Mouse (Mus musculus) midbrain, embryonic 14.5 days (tissue): Measurements from ENCODE around the gene Sars2. TPM values are rescaled to one million over a fixed set of nuclear protein-coding genes. Genes with fewer than 3 reads are reported as not detected.

Experiments
- ATAC-seq: fragments of 200-750 bp; cut with Nextera tagmentation; 2 replicates; pipeline ENCODE4 v1.8.0; 2017; ENCODE audit warnings: moderate number of reproducible peaks, moderate library complexity; ENCODE audit not compliant: low FRiP score, low TSS enrichment
- DNase-seq: peaks from one replicate; pipeline ENCODE4 v3.0.0-alpha.2; 2015
- H3K27ac ChIP-seq: fragments of 300-500 bp; sonication (generic); replicated peaks from 2 replicates; pipeline ENCODE4 v1.5.1; 2014; ENCODE audit warnings: mild to moderate bottlenecking, low read depth, low read length, moderate library complexity
- H3K27me3 ChIP-seq: fragments of 300-500 bp; sonication (generic); 2 replicates; pipeline ENCODE4 v1.6.1; 2014; ENCODE audit warnings: low read length, control low read depth, mixed read lengths; ENCODE audit not compliant: control insufficient read depth, insufficient read depth
- H3K36me3 ChIP-seq: fragments of 300-500 bp; sonication (generic); 2 replicates; pipeline ENCODE4 v1.6.1; 2014; ENCODE audit warnings: low read length, control low read depth; ENCODE audit not compliant: control insufficient read depth, insufficient read depth
- H3K4me1 ChIP-seq: fragments of 300-500 bp; sonication (generic); 2 replicates; pipeline ENCODE4 v1.6.1; 2014; ENCODE audit warnings: mild to moderate bottlenecking, antibody characterized with exemption, low read length, control low read depth; ENCODE audit not compliant: control insufficient read depth, insufficient read depth
- H3K4me2 ChIP-seq: fragments of 300-500 bp; sonication (generic); 2 replicates; pipeline ENCODE4 v1.6.1; 2014; ENCODE audit warnings: mild to moderate bottlenecking, low read length, moderate library complexity
- H3K4me3 ChIP-seq: fragments of 300-500 bp; sonication (generic); replicated peaks from 2 replicates; pipeline ENCODE4 v1.5.1; 2014; ENCODE audit warnings: low read depth, low read length
- H3K9ac ChIP-seq: fragments of 300-500 bp; sonication (generic); replicated peaks from 2 replicates; pipeline ENCODE4 v1.6.1; 2014; ENCODE audit warnings: mild to moderate bottlenecking, low read length, moderate library complexity
- H3K9me3 ChIP-seq: fragments of 300-500 bp; sonication (generic); 2 replicates; pipeline ENCODE4 v1.6.1; 2016; ENCODE audit warnings: low read length, control low read depth, mixed read lengths; ENCODE audit not compliant: control insufficient read depth
- WGBS: fragments of 180-500 bp; shearing (Covaris S2); extraction: QIAGEN DNeasy Blood & Tissue Kit; methylation state at CpG from one replicate; pipeline ENCODE4 v1.1.7; 2014; 5-methylcytosine and 5-hydroxymethylcytosine counted together
- polyA plus RNA-seq: library from polyadenylated mRNA; unstranded; fragments of >200 nt; fragmentation: Nextera tagmentation; extraction: Ambion mirVana; gene quantifications from 2 replicates; pipeline ENCODE4 v1.2.1, GENCODE M21; 2014

Gene Sars2
- polyA plus RNA-seq, 1 experiment from 2014 or later = 16.8 TPM

DNA sequence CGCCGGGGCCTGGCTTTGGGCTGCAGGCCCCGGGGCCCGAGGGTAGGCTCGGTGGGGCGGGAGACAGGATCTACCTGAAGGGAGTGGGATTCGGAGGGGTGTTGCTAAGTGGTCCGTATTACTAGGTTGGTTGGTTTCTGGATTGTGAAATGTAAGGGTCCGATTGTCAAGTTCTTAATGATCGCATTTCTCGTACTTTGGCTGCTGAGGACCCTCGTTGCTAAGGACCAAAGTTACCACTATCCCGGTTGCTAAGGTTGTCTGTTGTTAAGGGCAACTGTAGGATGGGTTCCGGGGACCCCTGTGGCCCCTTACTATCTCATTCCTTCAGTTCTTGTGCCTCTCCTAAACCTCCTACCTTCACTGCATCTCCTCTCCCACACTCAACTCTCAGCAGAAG lies 25.1 kb downstream of the Sars2 start:
- H3K27ac ChIP-seq = no peak overlapping the region
- ATAC-seq = 0 out of 2 replicates have a peak, but pooled peaks have one; percentile 3
- H3K4me3 ChIP-seq = peak overlapping the region; percentile 72
- H3K36me3 ChIP-seq = peaks cover 4% of the 10 kb centered on the region
- WGBS = 4% methylated on average over 14 of the region's 14 CpGs
- peak overlapping the region; percentile 66 for H3K9ac ChIP-seq
- no peaks in the 10 kb centered on the region for H3K9me3 ChIP-seq
- no peaks in the 10 kb centered on the region for H3K27me3 ChIP-seq
- H3K4me1 ChIP-seq = peaks cover 16% of the 10 kb centered on the region
- H3K4me2 ChIP-seq = peak overlapping the region; percentile 75
- DNase-seq = peak; percentile 44

DNA sequence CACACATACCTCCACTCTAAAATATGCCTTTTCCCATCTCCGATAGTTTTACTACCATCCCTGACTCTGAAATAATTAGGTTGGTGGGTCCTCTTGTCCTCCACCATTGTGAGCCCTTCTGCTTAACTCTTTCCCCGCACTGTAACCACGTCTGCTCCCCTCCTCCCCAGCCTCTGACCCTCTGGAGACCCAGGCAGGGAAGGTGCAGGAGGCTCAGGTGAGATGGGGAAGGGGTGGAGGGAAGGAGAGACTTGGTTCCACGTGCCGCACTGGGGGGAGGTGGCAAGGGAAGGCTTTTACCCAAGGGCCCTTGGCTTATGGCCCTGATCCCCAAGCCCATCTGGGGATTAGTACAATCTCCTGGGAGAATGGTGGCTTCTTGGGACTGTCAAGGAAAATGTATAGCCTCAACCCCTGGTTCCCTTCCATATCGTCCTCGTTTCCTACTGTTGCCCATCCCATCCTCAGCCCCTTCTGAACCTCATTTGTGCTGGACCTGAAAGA lies 25.7 kb downstream of the Sars2 start, which contains the start of gene Nfkbib:
Nfkbib (minus strand) TSS at position 51 of the 504 bp plus-strand sequence.
- no peak for ATAC-seq
- H3K4me1 ChIP-seq = peaks cover 16% of the 10 kb centered on the region
- H3K4me2 ChIP-seq = peak within 1 kb of the TSS; percentile 75
- peak within 1 kb of the TSS; percentile 72 for H3K4me3 ChIP-seq
- WGBS = 60% methylated on average over 7 of the region's 7 CpGs
- peak within 1 kb of the TSS; percentile 66 for H3K9ac ChIP-seq
- H3K27me3 ChIP-seq = no peaks in the 10 kb centered on the region
- no peaks in the 10 kb centered on the region for H3K9me3 ChIP-seq
- peaks cover 8% of the 10 kb centered on the region; the same call in 1 of the 2 replicates for H3K36me3 ChIP-seq
- no peak for DNase-seq
- no peak within 1 kb of the TSS for H3K27ac ChIP-seq

GRCm38 (mm10) chr7:28769414-28769958 lies 27.7 kb downstream of the Sars2 start:
- Histone ChIP-seq H3K27ac (no peak overlapping the region), H3K36me3 (peaks cover 12% of the 10 kb centered on the region; the same call in 1 of the 2 replicates), H3K4me1 (peaks cover 16% of the 10 kb centered on the region), H3K9me3 (no peaks in the 10 kb centered on the region), H3K27me3 (no peaks in the 10 kb centered on the region), H3K9ac (no peak overlapping the region), H3K4me3 (no peak overlapping the region), H3K4me2 (no peak overlapping the region)
- DNase-seq = no peak
- 94% methylated on average over 9 of the region's 9 CpGs for WGBS
- ATAC-seq = no peak

DNA sequence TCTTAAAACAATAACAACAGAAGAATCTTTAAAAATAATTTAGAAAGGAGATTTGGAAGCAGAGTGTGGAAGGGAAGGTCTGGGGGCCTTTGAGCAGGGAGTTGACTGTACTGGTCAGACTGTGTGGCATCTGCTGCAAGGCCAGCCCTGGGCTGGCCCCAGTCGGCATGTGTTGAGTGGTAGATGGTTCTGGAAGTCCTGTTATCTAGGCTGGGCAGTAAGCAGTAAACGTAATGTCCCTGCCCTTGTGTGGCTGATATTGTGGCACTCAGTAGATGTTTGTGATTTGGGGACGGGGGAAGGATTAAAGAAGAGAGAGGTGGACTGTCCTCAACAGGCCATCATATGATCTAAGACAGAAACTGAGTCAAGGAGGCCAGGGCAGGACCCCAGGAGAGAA lies 28.5 kb downstream of the Sars2 start:
- H3K27me3 ChIP-seq = no peaks in the 10 kb centered on the region
- DNase-seq (no peak), ATAC-seq (no peak)
- no peaks in the 10 kb centered on the region for H3K9me3 ChIP-seq
- H3K4me1 ChIP-seq = peaks cover 14% of the 10 kb centered on the region
- H3K36me3 ChIP-seq = peaks cover 12% of the 10 kb centered on the region; the same call in 1 of the 2 replicates
- H3K9ac ChIP-seq = no peak overlapping the region
- whole genome bisulfite sequencing = 92% methylated on average over 3 of the region's 3 CpGs
- no peak overlapping the region for H3K27ac ChIP-seq
- H3K4me2 ChIP-seq = no peak overlapping the region
- no peak overlapping the region for H3K4me3 ChIP-seq

DNA sequence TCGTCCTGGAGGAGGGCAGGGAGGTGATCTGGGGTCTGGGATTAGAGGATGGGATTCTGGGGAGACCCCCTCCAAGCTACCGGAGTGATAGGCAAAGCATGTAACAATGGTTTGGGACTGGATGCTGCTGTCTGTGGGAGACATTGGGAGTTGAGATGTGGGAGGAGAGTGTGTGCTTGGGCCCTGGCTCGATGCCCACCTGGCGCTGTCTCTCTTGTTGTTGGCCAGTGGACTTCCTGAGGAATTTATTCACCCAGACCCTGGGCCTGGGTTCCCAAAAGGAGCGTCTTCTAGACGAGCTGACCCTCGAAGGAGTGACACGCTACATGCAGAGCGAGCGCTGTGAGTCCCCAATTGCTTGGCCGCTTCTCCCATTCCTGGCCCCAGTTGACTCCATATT lies 30.1 kb downstream of the Sars2 start:
- H3K9me3 ChIP-seq = no peaks in the 10 kb centered on the region
- WGBS = 92% methylated on average over 11 of the region's 11 CpGs

GRCm38 (mm10) chr7:28773163-28773562 lies 31.4 kb downstream of the Sars2 start:
- H3K27ac ChIP-seq = no peak overlapping the region
- no peak overlapping the region for H3K9ac ChIP-seq
- DNase-seq (no peak), ATAC-seq (no peak)
- peaks cover 25% of the 10 kb centered on the region; the same call in 1 of the 2 replicates for H3K36me3 ChIP-seq
- H3K4me1 ChIP-seq = no peaks in the 10 kb centered on the region
- H3K4me2 ChIP-seq = no peak overlapping the region
- no peaks in the 10 kb centered on the region for H3K9me3 ChIP-seq
- no peaks in the 10 kb centered on the region for H3K27me3 ChIP-seq
- 84% methylated on average over 3 of the region's 3 CpGs for WGBS
- no peak overlapping the region for H3K4me3 ChIP-seq

More for the DNA sequence above, 30.1 kb downstream of the Sars2 start:
- Histone ChIP-seq H3K4me1 (peaks cover 10% of the 10 kb centered on the region), H3K27ac (no peak overlapping the region), H3K27me3 (no peaks in the 10 kb centered on the region), H3K4me2 (no peak overlapping the region), H3K9ac (no peak overlapping the region), H3K4me3 (no peak overlapping the region), H3K36me3 (peaks cover 14% of the 10 kb centered on the region; the same call in 1 of the 2 replicates)
- DNase-seq (no peak), ATAC-seq (no peak)

DNA sequence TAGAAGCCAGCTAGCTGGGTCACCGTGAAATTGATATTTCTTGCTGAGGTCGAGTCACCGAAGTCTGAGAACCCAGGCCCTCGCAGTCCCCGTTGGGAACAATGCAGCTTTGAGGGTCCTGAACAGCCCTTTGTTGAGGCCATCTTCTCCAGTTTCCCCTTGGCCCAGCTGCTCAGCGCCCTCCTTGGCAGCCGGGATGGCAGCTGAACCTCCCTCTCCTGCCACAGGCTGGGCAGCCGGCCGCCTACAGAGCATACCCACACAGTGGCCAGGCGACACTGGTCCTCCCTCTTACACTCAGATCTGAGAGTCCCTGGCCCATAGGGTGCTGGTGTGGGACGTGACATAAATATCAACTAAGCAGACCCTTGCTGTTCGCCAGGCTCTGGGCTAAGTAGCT lies 32.4 kb downstream of the Sars2 start:
- Histone ChIP-seq H3K9ac (no peak overlapping the region), H3K36me3 (peaks cover 25% of the 10 kb centered on the region; the same call in 1 of the 2 replicates), H3K9me3 (no peaks in the 10 kb centered on the region), H3K27ac (peak overlapping the region; percentile 39; the same call in 1 of the 2 replicates), H3K4me3 (no peak overlapping the region), H3K4me1 (no peaks in the 10 kb centered on the region), H3K4me2 (no peak overlapping the region), H3K27me3 (no peaks in the 10 kb centered on the region)
- peak; percentile 51 for DNase-seq
- ATAC-seq = peak; percentile 66; the same call in 1 of the 2 replicates
- 46% methylated on average over 12 of the region's 12 CpGs for WGBS

DNA sequence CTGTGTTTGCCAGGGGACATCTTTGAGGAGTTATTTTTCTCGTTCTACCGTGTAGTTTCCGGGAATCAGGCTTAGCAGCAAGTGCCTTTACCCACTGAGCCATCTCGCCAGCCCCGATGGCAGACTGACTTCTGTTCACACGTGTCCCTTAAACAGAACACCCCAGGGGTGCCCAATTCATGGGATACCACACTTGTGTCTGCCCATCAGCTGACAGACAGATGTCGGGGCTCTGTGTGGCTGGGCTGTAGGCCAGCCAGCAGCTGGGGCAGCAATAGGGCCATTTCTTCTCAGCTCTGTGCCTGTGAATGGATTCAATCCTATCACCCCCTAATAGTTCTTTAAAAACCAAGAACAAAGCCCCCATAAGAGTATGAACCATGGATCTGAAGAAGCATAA lies 33.3 kb downstream of the Sars2 start:
- 86% methylated on average over 7 of the region's 7 CpGs for WGBS
- H3K27me3 ChIP-seq = no peaks in the 10 kb centered on the region
- peaks cover 25% of the 10 kb centered on the region; the same call in 1 of the 2 replicates for H3K36me3 ChIP-seq
- DNase-seq (no peak), ATAC-seq (no peak)
- no peaks in the 10 kb centered on the region for H3K4me1 ChIP-seq
- no peak overlapping the region for H3K9ac ChIP-seq
- H3K27ac ChIP-seq = no peak overlapping the region
- H3K4me2 ChIP-seq = no peak overlapping the region
- H3K4me3 ChIP-seq = no peak overlapping the region
- no peaks in the 10 kb centered on the region for H3K9me3 ChIP-seq

DNA sequence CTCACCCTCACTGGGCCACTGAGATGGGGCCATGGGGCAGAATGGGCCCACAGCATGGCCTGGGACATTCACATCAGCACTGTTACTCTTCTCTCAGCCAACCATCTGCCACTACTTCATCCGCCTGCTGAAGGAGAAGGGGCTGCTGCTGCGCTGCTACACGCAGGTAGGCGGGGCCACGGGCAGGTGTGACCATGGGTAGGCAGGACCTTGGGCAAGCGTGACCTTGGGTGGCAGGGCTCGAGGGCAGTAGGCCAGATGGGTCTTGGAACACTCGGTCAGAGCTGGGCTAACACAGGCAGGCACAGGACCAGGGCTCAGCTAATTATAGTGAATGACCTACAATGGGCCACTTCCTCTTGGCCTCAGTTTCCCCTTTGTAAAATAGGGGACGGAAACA lies 37.0 kb downstream of the Sars2 start:
- H3K4me3 ChIP-seq = no peak overlapping the region

More for the DNA sequence above, 37.0 kb downstream of the Sars2 start:
- H3K27me3 ChIP-seq = no peaks in the 10 kb centered on the region
- ATAC-seq = no peak
- 86% methylated on average over 9 of the region's 9 CpGs for WGBS
- DNase-seq = no peak
- H3K9ac ChIP-seq = no peak overlapping the region
- H3K4me2 ChIP-seq = no peak overlapping the region
- H3K36me3 ChIP-seq = peaks cover 26% of the 10 kb centered on the region
- H3K4me1 ChIP-seq = no peaks in the 10 kb centered on the region
- H3K27ac ChIP-seq = no peak overlapping the region
- no peaks in the 10 kb centered on the region for H3K9me3 ChIP-seq
